ENCODE assay signal across 9 mouse cellular contexts in the genomic region with DNA sequence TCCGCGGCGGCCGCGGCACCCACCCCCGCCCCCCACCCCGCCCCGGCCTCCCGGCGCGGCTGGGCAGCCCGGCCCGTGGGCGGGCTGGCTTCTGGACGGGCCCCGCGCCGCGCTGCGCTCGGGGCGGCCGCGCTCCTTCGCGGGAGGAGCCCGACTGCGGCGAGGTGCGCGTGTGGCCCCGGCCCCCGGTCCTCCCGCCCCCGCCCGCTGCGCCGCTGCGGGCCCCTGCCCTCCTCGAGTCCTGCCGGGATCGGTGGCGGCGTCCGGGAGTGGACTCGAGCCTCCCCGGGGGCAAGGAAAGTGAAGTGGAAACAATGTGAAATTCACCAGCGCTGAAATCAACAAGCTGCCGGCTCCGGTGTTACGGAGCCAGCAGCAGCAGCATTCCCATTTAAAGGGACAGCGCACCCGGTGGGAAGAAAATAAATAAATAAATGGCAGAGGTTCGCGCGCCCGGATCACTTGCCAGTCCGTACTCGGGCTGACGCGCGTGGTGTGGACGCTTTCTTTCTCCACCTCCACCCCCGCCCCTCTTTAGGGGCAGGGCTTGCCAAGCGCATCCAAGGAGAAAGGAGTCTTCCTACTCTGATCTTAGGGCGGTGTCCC. TPM values are rescaled to one million over a fixed set of nuclear protein-coding genes. Genes with fewer than 3 reads are reported as not detected.
A peak's percentile ranks its signal among the peaks of the same experiment; 100 is the strongest.
DNase-seq lines count a peak whose midpoint lies in the region; ATAC-seq and TF ChIP-seq lines count a peak whose summit lies in the region.
"Had no signal": no experiment of that assay in that cellular context is flagged by ENCODE, and none has a peak within 500 bp of the region (broad histone marks: within the 10 kb centered on the region; RNA-seq: fewer than 3 reads in every experiment).

No protein-coding gene starts in this region.

- no peaks in the 10 kb centered on the region for H3K36me3 ChIP-seq in forebrain, embryonic 11.5 days (ENCODE audit: control insufficient read depth, insufficient read depth, low read length)
- no peaks in the 10 kb centered on the region for H3K36me3 ChIP-seq in heart, embryonic 13.5 days
- H3K36me3 ChIP-seq in kidney, postnatal 0 days (ENCODE audit: insufficient read depth, low read length) = no peaks in the 10 kb centered on the region
- H3K36me3 ChIP-seq in liver, embryonic 11.5 days (ENCODE audit: control insufficient read depth, insufficient read depth, low read length) = no peaks in the 10 kb centered on the region
- H3K36me3 ChIP-seq in neural tube, embryonic 11.5 days (ENCODE audit: control insufficient read depth, insufficient read depth, low read length) = no peaks in the 10 kb centered on the region
- H3K36me3 ChIP-seq: G1E had no signal

- peak overlapping the region; percentile 68 for H3K27ac ChIP-seq in forebrain, embryonic 11.5 days (ENCODE audit: low read depth, low read length)
- H3K27ac ChIP-seq in heart, embryonic 13.5 days (replicated peaks) = peak overlapping the region; percentile 95
- peak overlapping the region; percentile 95 for H3K27ac ChIP-seq in kidney, postnatal 0 days
- peak overlapping the region; percentile 77 for H3K27ac ChIP-seq in liver, embryonic 11.5 days (ENCODE audit: low read depth, low read length)
- H3K27ac ChIP-seq in neural tube, embryonic 11.5 days (ENCODE audit: low read depth, low read length) = peak overlapping the region; percentile 90

- H3K9me3 ChIP-seq in forebrain, embryonic 11.5 days (ENCODE audit: control insufficient read depth, low read length) = no peaks in the 10 kb centered on the region
- H3K9me3 ChIP-seq in heart, embryonic 13.5 days = no peaks in the 10 kb centered on the region
- no peaks in the 10 kb centered on the region for H3K9me3 ChIP-seq in kidney, postnatal 0 days (replicated peaks; ENCODE audit: low read length)
- H3K9me3 ChIP-seq in liver, embryonic 11.5 days (ENCODE audit: control insufficient read depth, low read length) = no peaks in the 10 kb centered on the region
- no peaks in the 10 kb centered on the region for H3K9me3 ChIP-seq in neural tube, embryonic 11.5 days (ENCODE audit: control insufficient read depth, low read length)

- no peak for TF ChIP-seq CTCF in kidney, postnatal 0 days (IDR thresholded peaks at IDR 0.05; ENCODE audit: low read depth)

- WGBS in forebrain, embryonic 11.5 days = under 1% methylated on average over 44 of the region's 66 CpGs
- 1% methylated on average over 52 of the region's 66 CpGs for WGBS in heart, embryonic 13.5 days
- WGBS in kidney, postnatal 0 days = under 1% methylated on average over 54 of the region's 66 CpGs
- WGBS in liver, embryonic 11.5 days = under 1% methylated on average over 49 of the region's 66 CpGs
- under 1% methylated on average over 45 of the region's 66 CpGs for WGBS in neural tube, embryonic 11.5 days

- peak overlapping the region; percentile 81 for H3K9ac ChIP-seq in forebrain, embryonic 11.5 days (ENCODE audit: low read length)
- H3K9ac ChIP-seq in heart, embryonic 13.5 days = peak overlapping the region; percentile 92
- peak overlapping the region; percentile 91 for H3K9ac ChIP-seq in kidney, postnatal 0 days (ENCODE audit: low read depth, low read length)
- peak overlapping the region; percentile 66 for H3K9ac ChIP-seq in liver, embryonic 11.5 days (ENCODE audit: low read depth, low read length)
- peak overlapping the region; percentile 81 for H3K9ac ChIP-seq in neural tube, embryonic 11.5 days (ENCODE audit: low read length)

- peak overlapping the region; percentile 89 for H3K4me2 ChIP-seq in forebrain, embryonic 11.5 days (ENCODE audit: low read depth, low read length, severe bottlenecking)
- peak overlapping the region; percentile 83 for H3K4me2 ChIP-seq in heart, embryonic 13.5 days
- H3K4me2 ChIP-seq in kidney, postnatal 0 days (ENCODE audit: low read length) = peak overlapping the region; percentile 97
- H3K4me2 ChIP-seq in liver, embryonic 11.5 days = peak overlapping the region; percentile 65
- H3K4me2 ChIP-seq in neural tube, embryonic 11.5 days (ENCODE audit: low read depth) = peak overlapping the region; percentile 95

- peak; percentile 36 to 60 for DNase-seq in urinary bladder, adult 18-20 months (ENCODE audit: low spot score in 2 of 2)
- no peak for DNase-seq in urinary bladder, adult 2 months (ENCODE audit: low spot score)
- DNase-seq in forebrain, embryonic 11.5 days (ENCODE audit: low spot score) = peak; percentile 78
- DNase-seq in kidney, postnatal 0 days (ENCODE audit: low spot score) = peak; percentile 81
- DNase-seq in liver, embryonic 11.5 days (ENCODE audit: low spot score) = peak; percentile 57
- peak; percentile 69 for DNase-seq in neural tube, embryonic 11.5 days (ENCODE audit: low spot score)
- DNase-seq in spleen, adult 12 weeks (ENCODE audit: low spot score) = no peak

- peak overlapping the region; percentile 87 for H3K4me3 ChIP-seq in forebrain, embryonic 11.5 days (ENCODE audit: low read depth, low read length)
- H3K4me3 ChIP-seq in heart, embryonic 13.5 days = peak overlapping the region; percentile 92
- peak overlapping the region; percentile 92 for H3K4me3 ChIP-seq in kidney, postnatal 0 days (replicated peaks; ENCODE audit: low read depth, low read length)
- peak overlapping the region; percentile 62 for H3K4me3 ChIP-seq in liver, embryonic 11.5 days (ENCODE audit: low read depth, low read length)
- peak overlapping the region; percentile 91 for H3K4me3 ChIP-seq in neural tube, embryonic 11.5 days (ENCODE audit: low read depth, low read length)

- peaks cover 10% of the 10 kb centered on the region; the same call in 1 of the 2 replicates for H3K4me1 ChIP-seq in forebrain, embryonic 11.5 days (replicated peaks; ENCODE audit: control insufficient read depth, insufficient read depth, low read length)
- H3K4me1 ChIP-seq in heart, embryonic 13.5 days = peaks cover 18% of the 10 kb centered on the region
- H3K4me1 ChIP-seq in kidney, postnatal 0 days (replicated peaks; ENCODE audit: insufficient read depth, low read length) = peaks cover 9% of the 10 kb centered on the region; the same call in 1 of the 2 replicates
- 0 out of 2 replicates have a peak, but pooled peaks cover 2% of the 10 kb centered on the region for H3K4me1 ChIP-seq in liver, embryonic 11.5 days (replicated peaks; ENCODE audit: control insufficient read depth, insufficient read depth, low read length)
- H3K4me1 ChIP-seq in neural tube, embryonic 11.5 days (ENCODE audit: control insufficient read depth, insufficient read depth, low read length) = peaks cover 20% of the 10 kb centered on the region

- H3K27me3 ChIP-seq in forebrain, embryonic 11.5 days (ENCODE audit: control insufficient read depth, insufficient read depth, low read length) = no peaks in the 10 kb centered on the region; the same call in 1 of the 2 replicates
- H3K27me3 ChIP-seq in heart, embryonic 13.5 days (replicated peaks) = no peaks in the 10 kb centered on the region; the same call in 1 of the 2 replicates
- no peaks in the 10 kb centered on the region for H3K27me3 ChIP-seq in kidney, postnatal 0 days (ENCODE audit: insufficient read depth, low read length)
- peaks cover 44% of the 10 kb centered on the region for H3K27me3 ChIP-seq in liver, embryonic 11.5 days (replicated peaks; ENCODE audit: control insufficient read depth, insufficient read depth, low read length)
- H3K27me3 ChIP-seq in neural tube, embryonic 11.5 days (ENCODE audit: control insufficient read depth, insufficient read depth, low read length) = no peaks in the 10 kb centered on the region

- peak; percentile 51 for ATAC-seq in forebrain, embryonic 11.5 days (replicated peaks; ENCODE audit: low FRiP score)
- ATAC-seq in heart, embryonic 13.5 days (ENCODE audit: extremely low read depth, insufficient number of reproducible peaks, low FRiP score, low TSS enrichment) = peak; percentile 35; the same call in 1 of the 2 replicates
- ATAC-seq in kidney, postnatal 0 days (replicated peaks; ENCODE audit: low FRiP score, low read depth) = peak; percentile 75
- peak; percentile 37 for ATAC-seq in liver, embryonic 11.5 days (replicated peaks; ENCODE audit: low FRiP score)
- peak; percentile 62 for ATAC-seq in neural tube, embryonic 11.5 days (ENCODE audit: insufficient read depth, low FRiP score, low TSS enrichment)

RNA-seq across cellular contexts. Expression of a gene that starts 0.3 kb away (rescaled TPM):
- polyA plus RNA-seq in urinary bladder, adult 2 months (2012; rRNA removed) = 8.1 and 9.5 TPM in 2 replicates
- 6.8 and 7.3 TPM in 2 replicates for polyA plus RNA-seq in forebrain, embryonic 11.5 days (2014; fragmentation: Nextera tagmentation; extraction: Ambion mirVana)
- polyA plus RNA-seq in heart, embryonic 13.5 days (2015; fragmentation: Nextera tagmentation; extraction: Ambion mirVana) = 3.2 and 3.9 TPM in 2 replicates
- 6.4 and 6.9 TPM in 2 replicates for polyA plus RNA-seq in kidney, postnatal 0 days (2015; fragmentation: Nextera tagmentation; extraction: Ambion mirVana)
- polyA plus RNA-seq in liver, embryonic 11.5 days (2014; fragmentation: Nextera tagmentation; extraction: Ambion mirVana) = 4.2 and 4.7 TPM in 2 replicates
- 11.7 TPM in 2 replicates for polyA plus RNA-seq in neural tube, embryonic 11.5 days (2014; fragmentation: Nextera tagmentation; extraction: Ambion mirVana)
- polyA plus RNA-seq: G1E had no signal

Comparison
In these comparisons a context has a peak if more than half of its experiments do, and no peak if none do; other contexts are left out.
1. DNase-seq: peak in urinary bladder, adult 18-20 months (2 of 2), forebrain, embryonic 11.5 days (single experiment), kidney, postnatal 0 days (single experiment), liver, embryonic 11.5 days (single experiment) and neural tube, embryonic 11.5 days (single experiment); none in urinary bladder, adult 2 months (single experiment) and spleen, adult 12 weeks (single experiment).
2. Peak in every context shown above with its lines, with median percentiles within 50 percentile points of each other: ATAC-seq, H3K27ac ChIP-seq, H3K4me2 ChIP-seq, H3K4me3 ChIP-seq and H3K9ac ChIP-seq.